Mouse (Mus musculus) induced T-regulatory cell, adult 2 months (primary cell): ENCODE measurements around the gene Olfr527.
A peak's percentile ranks its signal among the peaks of the same experiment; 100 is the strongest.

ENCODE experiments used
- DNase-seq: peaks from one replicate; pipeline ENCODE4 v3.0.0-alpha.2; 2012; ENCODE audit warnings: low read depth

Gene Olfr527

GRCm38 (mm10) chr7:140333717-140334116 lies at the start of gene Olfr527:
Olfr527 (plus strand) TSS chr7:140334017.
- DNase-seq, result no peak

DNA sequence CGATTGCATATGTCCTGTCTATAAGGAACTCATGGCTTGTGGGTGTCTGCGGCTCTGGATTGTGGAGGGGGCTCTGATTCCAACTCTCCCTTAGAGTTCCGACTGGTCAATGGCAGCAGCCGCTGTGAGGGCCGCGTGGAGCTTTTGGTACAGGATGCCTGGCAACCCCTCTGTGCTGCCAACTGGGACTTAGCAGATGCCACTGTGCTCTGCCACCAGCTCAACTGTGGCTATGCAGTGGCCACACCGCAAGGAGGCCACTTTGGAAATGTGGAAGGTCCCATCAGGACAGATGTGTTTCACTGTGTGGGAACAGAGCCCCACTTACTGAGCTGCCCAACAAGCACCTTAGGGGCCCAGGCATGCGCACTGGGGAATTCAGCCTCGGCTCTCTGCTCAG lies 38.1 kb upstream of the Olfr527 start:
- DNase-seq, result no peak

GRCm38 (mm10) chr7:140296876-140297275 lies 36.9 kb upstream of the Olfr527 start:
- no peak for DNase-seq

DNA sequence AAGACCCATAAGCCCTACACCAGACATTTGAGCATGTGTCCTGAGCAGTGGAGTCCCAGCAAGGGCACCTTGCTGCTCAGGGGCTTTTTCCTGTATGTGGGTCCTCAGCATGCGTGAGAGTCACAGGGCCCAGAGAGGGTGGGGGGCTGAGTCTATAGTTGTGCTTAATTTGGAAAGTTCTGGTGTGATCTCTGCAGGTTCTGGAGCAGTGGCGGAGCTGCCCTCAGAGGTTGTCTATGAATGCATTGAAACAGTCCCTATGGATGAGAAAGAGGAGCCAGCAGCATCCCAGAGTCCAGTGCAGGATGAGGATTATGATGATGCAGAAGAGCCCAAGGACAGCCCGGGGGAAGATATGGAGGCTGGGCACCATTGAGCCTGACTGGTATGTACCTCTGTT lies 34.4 kb upstream of the Olfr527 start:
- no peak for DNase-seq

GRCm38 (mm10) chr7:140319861-140320385 lies 13.9 kb upstream of the Olfr527 start:
- DNase-seq, result no peak

- DNase-seq, result peak; percentile 49
These were observed 13.3 kb upstream of the Olfr527 start, which contains the start of gene Olfr525 for GRCm38 (mm10) chr7:140320558-140320957. Olfr525 (plus strand) TSS chr7:140320858.

DNA sequence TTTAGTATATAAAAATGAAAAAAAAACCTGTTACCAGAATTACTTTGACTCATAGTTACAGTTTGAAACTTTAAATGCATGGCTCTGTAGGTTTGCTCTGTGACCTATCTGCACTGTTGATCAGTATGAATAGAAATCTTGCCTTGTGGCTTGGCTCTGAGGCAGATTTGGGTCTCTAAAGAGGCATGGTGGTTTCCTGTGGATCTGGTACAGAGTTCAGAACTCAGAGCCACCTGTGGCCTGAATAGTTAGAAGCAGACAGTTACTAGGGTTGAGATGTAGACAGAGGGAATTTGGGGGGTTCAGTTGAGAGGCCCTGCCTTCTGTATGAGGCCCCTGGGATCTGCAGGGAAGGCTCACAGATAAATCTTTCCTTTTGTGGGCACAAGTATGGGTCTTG lies 12.7 kb upstream of the Olfr527 start:
- DNase-seq, result peak; percentile 82

DNA sequence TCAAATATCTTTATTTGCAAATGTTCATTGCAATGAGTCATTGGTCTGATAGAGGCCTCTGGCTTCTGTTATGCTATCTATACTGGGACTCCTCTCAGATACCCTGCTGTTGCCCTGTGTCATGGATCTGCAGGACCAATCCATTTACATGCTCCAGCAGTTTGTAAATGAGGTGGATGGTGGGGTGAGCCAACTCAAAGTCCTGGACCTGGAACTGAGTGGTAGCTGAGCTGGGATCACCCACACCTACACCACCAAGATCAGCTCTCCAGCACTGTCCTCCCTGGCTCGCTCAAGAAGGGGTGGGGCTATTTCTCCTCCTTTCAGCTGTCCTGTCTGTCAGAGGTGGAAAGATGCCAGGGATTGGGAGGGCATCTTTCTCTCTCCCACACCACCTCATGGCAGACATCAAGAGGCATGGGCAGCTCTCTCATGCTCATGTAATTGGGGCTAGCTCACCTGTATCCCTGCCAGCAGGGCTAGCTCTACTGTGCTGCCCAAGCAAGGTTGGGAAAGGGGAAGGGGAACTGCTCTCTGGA lies 4.0 kb upstream of the Olfr527 start:
- DNase-seq, result no peak

DNA sequence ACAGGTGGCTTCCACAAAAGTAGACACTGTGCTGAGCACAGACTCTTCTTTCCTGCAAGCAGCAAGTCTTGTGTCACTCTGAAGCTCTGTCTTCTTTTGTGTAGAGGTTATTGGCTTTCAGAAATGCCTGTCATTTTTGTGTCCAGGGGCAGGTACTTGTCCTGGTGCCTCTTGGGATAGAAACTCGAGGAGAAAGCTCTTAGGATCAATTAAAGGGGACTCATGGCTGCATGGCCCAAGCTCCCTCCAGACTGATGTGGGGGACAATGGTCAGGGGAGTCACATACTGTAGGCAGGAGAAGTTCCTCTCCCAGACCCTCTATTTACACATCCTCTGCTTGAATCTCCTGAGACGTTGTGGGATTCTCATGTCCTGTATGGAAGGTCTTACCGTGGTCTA lies 27.8 kb downstream of the Olfr527 start, which contains the start of gene Olfr60:
Gene Olfr60 (minus strand): TSS at position 101 of the 400 bp plus-strand sequence.
- DNase-seq, result no peak

DNA sequence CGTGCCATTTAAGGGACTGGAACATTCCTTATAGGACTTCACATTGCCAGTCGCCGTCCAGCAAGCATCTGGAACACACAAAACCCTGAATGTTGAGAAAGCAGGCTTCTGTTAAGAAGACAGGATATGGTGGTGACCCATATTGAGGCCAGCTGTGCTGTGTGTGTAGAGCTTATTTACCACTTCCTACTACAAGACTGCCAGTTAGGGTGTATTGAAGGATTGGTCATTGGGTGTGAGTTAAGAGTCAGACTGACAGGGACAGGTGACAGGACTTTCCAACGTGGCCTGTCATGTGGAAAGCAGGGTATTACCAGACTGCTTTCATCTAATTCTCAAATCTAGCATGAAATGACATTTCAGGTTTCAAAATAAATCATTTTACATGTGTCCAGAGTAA lies 40.5 kb downstream of the Olfr527 start:
- peak; percentile 71 for DNase-seq

DNA sequence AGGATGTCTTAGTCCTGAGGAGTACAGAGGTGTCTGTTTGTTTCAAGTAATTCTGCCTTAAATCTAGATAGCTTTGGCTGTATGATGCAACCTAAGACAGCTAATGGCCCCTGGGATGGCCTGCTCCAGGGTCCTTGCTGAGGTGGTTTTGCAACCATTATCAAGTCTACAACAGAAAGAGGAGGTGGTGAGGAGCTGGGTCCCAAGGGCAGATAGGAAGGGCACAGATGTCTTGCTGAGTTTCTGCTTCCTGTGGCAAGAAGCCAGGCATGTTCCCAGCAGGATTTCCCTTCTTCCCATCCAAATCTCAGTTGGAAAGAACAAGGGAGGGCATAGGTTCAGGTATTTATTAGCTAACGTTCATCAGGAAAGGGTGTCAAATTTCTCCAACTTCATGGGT lies 42.4 kb downstream of the Olfr527 start, which contains the start of gene Olfr530:
Gene Olfr530 (minus strand): TSS at position 101 of the 400 bp plus-strand sequence.
- DNase-seq, result no peak

- DNase-seq, result peak; percentile 75
These were observed 43.1 kb downstream of the Olfr527 start for GRCm38 (mm10) chr7:140376911-140377310.
